Mouse (Mus musculus) erythroblast, embryonic 14.5 days (primary cell): ENCODE measurements around the gene Brca1. TPM values are rescaled to one million over a fixed set of nuclear protein-coding genes. Genes with fewer than 3 reads are reported as not detected.
"Not testable (repeated sequence)": the region's sequence is repeated elsewhere in the genome, so short reads cannot be mapped to it uniquely, and the experiment has no call there.

ENCODE experiments used
- H3K27me3 ChIP-seq: 2 replicates; pipeline ENCODE4 v1.6.1; 2012; ENCODE audit warnings: inconsistent platforms; ENCODE audit not compliant: control insufficient read depth
- H3K36me3 ChIP-seq: 2 replicates; pipeline ENCODE4 v1.6.1; 2012; ENCODE audit warnings: mild to moderate bottlenecking, inconsistent platforms; ENCODE audit not compliant: control insufficient read depth
- H3K4me1 ChIP-seq: 2 replicates; pipeline ENCODE4 v1.6.1; 2012; ENCODE audit warnings: inconsistent platforms; ENCODE audit not compliant: control insufficient read depth
- H3K4me3 ChIP-seq: replicated peaks from 2 replicates; pipeline ENCODE3; 2012; ENCODE audit warnings: moderate library complexity, mild to moderate bottlenecking, inconsistent platforms
- H3K9me3 ChIP-seq: 2 replicates; pipeline ENCODE4 v1.6.1; 2012; ENCODE audit warnings: low read length, inconsistent platforms, mixed read lengths; ENCODE audit not compliant: control insufficient read depth
- GATA1 ChIP-seq: IDR thresholded peaks from 2 replicates; pipeline ENCODE4 v1.6.1; 2012; ENCODE audit warnings: low read length, inconsistent platforms, mixed read lengths
- TAL1 ChIP-seq: IDR thresholded peaks from 3 replicates; pipeline ENCODE4 v1.6.1; 2012; ENCODE audit warnings: low read length, inconsistent platforms, mixed read lengths
- polyA plus RNA-seq: library from polyadenylated mRNA; stranded (reverse); fragments of >175 nt; gene quantifications from 2 replicates; pipeline ENCODE4 v1.2.3, GENCODE M21; 2012

The Brca1 gene
- polyA plus RNA-seq, 1 experiment: 0.44 TPM

DNA sequence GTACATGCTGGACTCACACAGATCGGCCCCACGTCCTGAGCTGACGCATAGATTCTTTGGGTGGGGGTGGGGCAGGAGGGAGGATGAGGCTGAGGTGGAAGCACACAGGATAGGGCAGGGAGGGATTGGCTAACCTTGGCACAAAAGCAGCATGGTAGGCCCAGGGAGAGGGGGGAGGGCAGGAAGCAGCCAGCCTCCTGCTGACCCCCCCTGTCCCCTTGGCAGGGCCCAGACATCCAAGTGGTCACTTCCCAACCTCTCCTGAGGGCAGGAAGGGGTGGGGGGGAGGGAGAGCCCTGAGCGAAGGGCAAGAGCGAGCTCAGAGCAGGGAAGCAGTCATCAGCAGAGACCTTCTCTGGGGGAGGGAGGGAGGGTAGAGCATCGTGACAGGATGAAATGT lies 92.0 kb downstream of the Brca1 start:
- H3K4me3 ChIP-seq: no peak overlapping the region
- TF ChIP-seq TAL1 (no peak), GATA1 (no peak)
- H3K36me3 ChIP-seq: peaks cover 47% of the 10 kb centered on the region
- H3K4me1 ChIP-seq: peaks cover 24% of the 10 kb centered on the region
- peaks cover 22% of the 10 kb centered on the region for H3K27me3 ChIP-seq
- H3K9me3 ChIP-seq: no peaks in the 10 kb centered on the region

DNA sequence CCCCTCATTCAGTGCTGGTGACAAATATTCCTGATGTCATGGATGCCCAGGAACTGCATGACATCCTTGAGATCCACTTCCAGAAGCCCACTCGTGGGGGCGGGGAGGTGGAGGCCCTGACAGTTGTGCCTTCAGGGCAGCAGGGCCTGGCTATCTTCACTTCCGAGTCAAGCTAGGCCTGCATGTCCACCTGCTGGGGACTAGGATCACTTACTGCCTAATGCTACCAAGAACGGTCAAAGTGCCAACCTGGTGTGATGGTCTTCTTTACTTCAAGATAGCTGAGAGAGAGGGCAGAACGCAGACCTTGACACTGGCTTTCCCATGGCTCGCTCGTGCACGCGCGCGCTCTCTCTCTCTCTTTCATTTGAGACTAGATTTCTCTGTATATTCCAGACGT lies 93.5 kb downstream of the Brca1 start:
- Histone ChIP-seq H3K4me1 (peaks cover 14% of the 10 kb centered on the region), H3K27me3 (peaks cover 7% of the 10 kb centered on the region), H3K4me3 (no peak overlapping the region), H3K9me3 (no peaks in the 10 kb centered on the region), H3K36me3 (peaks cover 54% of the 10 kb centered on the region)
- TF ChIP-seq TAL1: no peak
- TF ChIP-seq GATA1: no peak

GRCm38 (mm10) chr11:101457631-101458030 lies 94.1 kb downstream of the Brca1 start:
- Histone ChIP-seq H3K27me3 (peaks cover 3% of the 10 kb centered on the region; the same call in 1 of the 2 replicates), H3K9me3 (no peaks in the 10 kb centered on the region), H3K4me3 (no peak overlapping the region), H3K36me3 (peaks cover 54% of the 10 kb centered on the region), H3K4me1 (peaks cover 8% of the 10 kb centered on the region)
- TF ChIP-seq TAL1 (no peak), GATA1 (no peak)

DNA sequence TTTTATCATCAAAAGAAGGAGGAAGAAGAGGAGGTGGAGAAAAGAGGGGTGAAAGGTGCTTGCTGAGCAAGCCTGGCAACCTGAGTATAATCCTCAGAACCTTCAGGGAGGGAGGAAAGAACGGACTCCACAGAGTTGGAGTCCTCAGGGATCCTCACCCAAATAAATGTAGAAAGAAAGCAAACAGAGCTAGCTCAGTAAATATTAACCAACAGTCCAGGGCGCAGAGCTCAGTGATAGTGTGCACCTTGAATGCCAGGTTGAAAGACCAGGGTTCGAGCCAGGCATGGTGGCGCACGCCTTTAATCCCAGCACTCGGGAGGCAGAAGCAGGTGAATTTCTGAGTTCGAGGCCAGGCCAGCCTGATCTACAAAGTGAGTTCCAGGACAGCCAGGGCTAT lies 96.1 kb downstream of the Brca1 start:
- Histone ChIP-seq H3K4me3 (no peak overlapping the region), H3K9me3 (no peaks in the 10 kb centered on the region), H3K27me3 (no peaks in the 10 kb centered on the region), H3K36me3 (peaks cover 60% of the 10 kb centered on the region), H3K4me1 (peaks cover 19% of the 10 kb centered on the region)
- TF ChIP-seq TAL1: no peak
- no peak for TF ChIP-seq GATA1

- no peak for TF ChIP-seq TAL1
- no peak for TF ChIP-seq GATA1
- Histone ChIP-seq H3K27me3 (no peaks in the 10 kb centered on the region), H3K4me3 (no peak overlapping the region), H3K36me3 (peaks cover 56% of the 10 kb centered on the region), H3K9me3 (no peaks in the 10 kb centered on the region), H3K4me1 (peaks cover 25% of the 10 kb centered on the region)
These were observed 97.1 kb downstream of the Brca1 start for GRCm38 (mm10) chr11:101454702-101455101.

DNA sequence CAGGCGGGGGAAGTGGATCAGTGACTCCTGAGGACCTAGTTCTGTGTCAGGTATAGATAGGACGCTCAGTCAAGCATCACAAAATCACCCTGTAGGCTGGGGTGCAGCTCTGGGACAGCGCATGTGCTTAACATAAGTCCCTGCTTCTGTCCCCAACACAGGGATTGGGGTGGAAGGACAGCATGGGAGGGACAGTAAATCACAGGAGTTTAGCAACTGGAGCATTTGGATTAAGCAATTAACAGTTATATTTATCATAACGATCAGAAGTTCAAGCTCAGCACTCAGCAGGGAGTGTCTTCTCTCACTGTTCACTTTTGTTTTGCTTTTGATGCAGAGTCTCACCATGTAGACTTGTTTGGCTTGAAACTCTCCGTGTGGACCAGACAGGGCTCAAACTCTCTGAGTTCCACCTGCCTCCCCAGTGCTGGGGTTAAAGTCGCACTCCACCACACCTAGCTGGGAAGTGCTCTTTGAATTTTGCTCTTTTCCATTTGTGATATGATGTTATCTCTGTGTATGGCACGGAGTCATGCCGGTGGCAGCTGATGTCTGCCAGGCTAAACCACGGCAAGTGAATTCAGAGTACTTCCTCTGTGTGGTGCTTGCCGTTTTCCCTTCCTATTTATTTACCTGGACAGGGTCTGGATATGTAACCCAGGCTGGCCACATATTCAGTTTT lies 99.5 kb downstream of the Brca1 start:
- TF ChIP-seq TAL1 (no peak), GATA1 (no peak)
- no peaks in the 10 kb centered on the region for H3K27me3 ChIP-seq
- peaks cover 47% of the 10 kb centered on the region for H3K4me1 ChIP-seq
- peaks cover 32% of the 10 kb centered on the region for H3K36me3 ChIP-seq
- H3K9me3 ChIP-seq: no peaks in the 10 kb centered on the region
- no peak overlapping the region for H3K4me3 ChIP-seq

DNA sequence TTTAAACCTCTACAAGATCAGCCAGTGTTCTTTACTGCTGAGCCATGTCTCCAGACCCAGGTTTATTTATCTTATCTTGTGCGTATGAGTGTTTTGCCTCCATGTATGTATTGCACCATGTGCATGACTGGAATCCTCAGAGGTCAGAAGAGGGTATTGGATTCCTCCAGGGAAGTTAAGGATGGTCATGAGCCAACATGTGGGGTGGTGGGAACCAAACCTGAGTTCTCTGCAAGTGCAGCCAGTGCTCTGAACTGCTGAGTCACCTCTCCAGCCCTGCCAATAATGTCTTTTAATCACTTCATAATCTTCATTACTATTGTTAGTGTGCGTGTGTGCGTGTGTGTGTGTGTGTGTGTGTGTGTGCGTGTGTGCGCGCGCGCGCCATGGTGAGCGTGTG lies 100.2 kb downstream of the Brca1 start:
- Histone ChIP-seq H3K4me1 (peaks cover 47% of the 10 kb centered on the region), H3K4me3 (no peak overlapping the region), H3K9me3 (no peaks in the 10 kb centered on the region), H3K36me3 (peaks cover 25% of the 10 kb centered on the region), H3K27me3 (no peaks in the 10 kb centered on the region)
- no peak for TF ChIP-seq GATA1
- no peak for TF ChIP-seq TAL1

DNA sequence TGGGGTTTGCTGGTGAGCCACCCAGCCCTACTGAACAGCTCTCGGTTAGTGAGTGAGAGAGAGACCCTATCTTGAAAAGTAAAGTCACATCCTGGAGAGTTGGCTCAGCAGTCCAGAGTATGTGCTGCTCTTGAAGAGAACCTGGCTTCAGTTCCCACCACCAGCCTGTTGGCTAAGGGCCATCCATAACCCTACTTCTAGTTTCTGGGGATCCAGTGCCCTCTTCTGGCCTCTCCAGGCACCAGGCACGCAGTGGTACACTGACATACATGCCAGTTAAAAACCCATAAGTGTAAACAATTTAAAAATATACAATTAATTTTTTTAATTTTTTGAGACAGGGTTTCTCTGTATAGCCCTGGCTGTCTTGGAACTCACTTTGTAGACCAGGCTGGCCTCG lies 101.4 kb downstream of the Brca1 start:
- H3K36me3 ChIP-seq: peaks cover 30% of the 10 kb centered on the region
- H3K9me3 ChIP-seq: no peaks in the 10 kb centered on the region
- no peak overlapping the region for H3K4me3 ChIP-seq
- no peaks in the 10 kb centered on the region for H3K27me3 ChIP-seq
- H3K4me1 ChIP-seq: peaks cover 50% of the 10 kb centered on the region
- TF ChIP-seq GATA1 (no peak), TAL1 (no peak)

DNA sequence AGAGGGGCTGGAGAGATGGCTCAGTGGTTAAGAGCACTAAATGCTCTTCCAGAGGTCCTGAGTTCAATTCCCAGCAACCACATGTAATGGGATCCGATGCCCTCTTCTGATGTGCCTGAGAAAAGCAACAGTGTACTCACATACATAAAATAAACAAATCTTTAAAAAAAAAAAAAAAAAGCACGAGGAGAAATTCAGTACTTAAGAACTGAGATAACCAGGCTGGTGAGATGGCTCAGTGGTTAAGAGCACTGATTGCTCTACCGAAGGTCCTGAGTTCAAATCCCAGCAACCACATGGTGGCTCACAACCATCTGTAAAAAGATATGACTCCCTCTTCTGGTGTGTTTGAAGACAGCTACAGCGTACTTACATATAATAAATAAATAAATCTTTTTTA lies 102.2 kb downstream of the Brca1 start:
- H3K36me3 ChIP-seq: peaks cover 36% of the 10 kb centered on the region
- not testable (repeated sequence) for H3K27me3 ChIP-seq, H3K9me3 ChIP-seq
- peaks cover 55% of the 10 kb centered on the region for H3K4me1 ChIP-seq
- H3K4me3 ChIP-seq: peak overlapping the region; percentile 88

GRCm38 (mm10) chr11:101448899-101449298 lies 102.9 kb downstream of the Brca1 start:
- Histone ChIP-seq H3K36me3 (peaks cover 43% of the 10 kb centered on the region), H3K4me1 (peaks cover 62% of the 10 kb centered on the region), H3K9me3 (no peaks in the 10 kb centered on the region), H3K27me3 (no peaks in the 10 kb centered on the region), H3K4me3 (peak overlapping the region; percentile 88)
- TF ChIP-seq TAL1: no peak
- no peak for TF ChIP-seq GATA1
